Mouse (Mus musculus): ENCODE results near the gene Nxph3.

DNA sequence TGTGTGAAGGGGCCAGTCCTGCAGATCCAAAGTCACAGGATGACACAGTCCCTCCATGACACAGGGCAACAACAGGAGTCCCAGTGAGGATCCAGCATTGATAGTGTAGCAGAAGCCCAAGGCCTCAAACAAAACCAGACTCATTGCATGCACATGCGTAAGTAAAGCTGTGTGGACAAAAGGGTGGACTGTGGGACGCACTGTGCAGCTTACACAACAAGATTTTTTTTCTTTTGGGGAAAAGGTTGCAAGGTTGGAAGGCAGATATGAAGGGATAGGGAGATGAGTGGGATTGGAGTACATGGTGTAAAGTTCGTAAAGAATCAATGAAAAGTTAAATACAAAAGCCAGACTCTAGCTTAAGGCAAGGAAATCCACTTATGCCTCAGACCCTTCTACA lies 52.2 kb downstream of the Nxph3 start:
- TF ChIP-seq CTCF (IDR thresholded peaks at IDR 0.05; ENCODE audit: borderline replicate concordance, control insufficient read depth, extremely low read depth, insufficient read depth, low read length, poor library complexity) (no peak), POLR2A (IDR thresholded peaks at IDR 0.05; ENCODE audit: control insufficient read depth, extremely low read depth, insufficient read depth, low read length, poor library complexity) (no peak)
